Comparison of ENCODE assay signal across 17 mouse cellular contexts in the genomic region with DNA sequence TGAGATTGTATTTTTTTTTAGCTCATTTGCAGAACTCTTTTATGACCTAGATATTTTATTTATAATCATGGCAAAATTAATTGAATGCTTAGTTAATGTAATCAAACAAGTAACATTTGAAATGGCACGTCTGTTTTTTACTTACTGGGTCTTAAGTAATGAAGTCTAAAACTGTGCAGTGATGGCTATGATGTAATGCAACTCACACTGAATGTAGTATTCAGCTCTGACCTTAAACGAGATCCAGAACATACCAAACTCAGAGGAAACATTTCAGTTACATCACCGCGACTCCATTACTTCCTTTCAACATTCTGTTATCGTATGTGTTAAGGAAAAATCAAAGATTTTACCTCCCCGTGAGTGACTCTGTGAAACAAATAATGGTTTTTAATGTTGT.
"Had no signal": no experiment of that assay in that cellular context is flagged by ENCODE, and none has a peak within 500 bp of the region (broad histone marks: within the 10 kb centered on the region; RNA-seq: fewer than 3 reads in every experiment).

No protein-coding gene starts in this region.

- H3K27me3 ChIP-seq: liver, embryonic 13.5 days; liver, embryonic 15.5 days; megakaryocyte, embryonic 14.5 days; midbrain, embryonic 13.5 days; midbrain, embryonic 15.5 days; neural tube, embryonic 12.5 days had no signal

- H3K4me2 ChIP-seq: liver, embryonic 11.5 days; liver, embryonic 13.5 days; liver, embryonic 15.5 days; midbrain, embryonic 11.5 days; midbrain, embryonic 13.5 days; midbrain, embryonic 15.5 days; neural tube, embryonic 12.5 days; stomach, embryonic 15.5 days had no signal

- H3K27ac ChIP-seq: liver, embryonic 13.5 days; liver, embryonic 15.5 days; macrophage; midbrain, embryonic 13.5 days; midbrain, embryonic 15.5 days; neural tube, embryonic 12.5 days; stomach, embryonic 15.5 days; stomach, postnatal 0 days had no signal

- DNase-seq: liver, embryonic 13.5 days; liver, postnatal 0 days; lung, postnatal 36 days; right cerebral cortex, postnatal 14 days; thymus, adult 2 months; thymus, postnatal 25 days; thymus, postnatal 4 days had no signal

- H3K4me1 ChIP-seq: liver, embryonic 13.5 days; liver, embryonic 15.5 days; stomach, embryonic 15.5 days had no signal

- H3K9me3 ChIP-seq: liver, embryonic 13.5 days; liver, embryonic 15.5 days; megakaryocyte, embryonic 14.5 days; midbrain, embryonic 13.5 days; midbrain, embryonic 15.5 days; neural tube, embryonic 12.5 days; stomach, embryonic 15.5 days had no signal

- ATAC-seq: liver, postnatal 0 days; midbrain, embryonic 13.5 days; midbrain, embryonic 15.5 days had no signal

- H3K4me3 ChIP-seq: liver, embryonic 13.5 days; liver, embryonic 15.5 days; megakaryocyte, embryonic 14.5 days; midbrain, embryonic 13.5 days; midbrain, embryonic 15.5 days; neural tube, embryonic 12.5 days; stomach, embryonic 15.5 days had no signal

- H3K9ac ChIP-seq: liver, embryonic 13.5 days; liver, embryonic 15.5 days; liver, postnatal 0 days; midbrain, embryonic 13.5 days; midbrain, embryonic 15.5 days; neural tube, embryonic 12.5 days; stomach, embryonic 15.5 days had no signal

- H3K36me3 ChIP-seq: liver, embryonic 13.5 days; liver, embryonic 15.5 days; midbrain, embryonic 13.5 days; midbrain, embryonic 15.5 days; neural tube, embryonic 12.5 days; stomach, embryonic 15.5 days had no signal
